Mouse (Mus musculus) heart, embryonic 12.5 days (tissue): ENCODE data around the gene Asic4. TPM values are rescaled to one million over a fixed set of nuclear protein-coding genes. Genes with fewer than 3 reads are reported as not detected.

Experiments used
- ATAC-seq: fragments of 200-750 bp; cut with Nextera tagmentation; 2 replicates; pipeline ENCODE4 v1.8.0; 2017; ENCODE audit warnings: moderate TSS enrichment, moderate library complexity; ENCODE audit not compliant: insufficient number of reproducible peaks, low FRiP score
- H3K27ac ChIP-seq: fragments of 300-500 bp; sonication (generic); 2 replicates; pipeline ENCODE4 v1.5.1; 2016; ENCODE audit warnings: mild to moderate bottlenecking, moderate library complexity; ENCODE audit not compliant: poor library complexity, severe bottlenecking
- H3K27me3 ChIP-seq: fragments of 300-500 bp; sonication (generic); replicated peaks from 2 replicates; pipeline ENCODE4 v1.6.1; 2016; ENCODE audit warnings: mild to moderate bottlenecking, moderate library complexity
- H3K36me3 ChIP-seq: fragments of 300-500 bp; sonication (generic); 2 replicates; pipeline ENCODE4 v1.6.1; 2016; ENCODE audit warnings: mild to moderate bottlenecking, moderate library complexity
- H3K4me1 ChIP-seq: fragments of 300-500 bp; sonication (generic); replicated peaks from 2 replicates; pipeline ENCODE4 v1.6.1; 2016; ENCODE audit warnings: mild to moderate bottlenecking
- H3K4me2 ChIP-seq: fragments of 300-500 bp; sonication (generic); 2 replicates; pipeline ENCODE4 v1.6.1; 2016; ENCODE audit warnings: mild to moderate bottlenecking, moderate library complexity
- H3K4me3 ChIP-seq: fragments of 300-500 bp; sonication (generic); 2 replicates; pipeline ENCODE4 v1.5.1; 2016; ENCODE audit warnings: mild to moderate bottlenecking
- H3K9ac ChIP-seq: fragments of 300-500 bp; sonication (generic); 2 replicates; pipeline ENCODE4 v1.6.1; 2016; ENCODE audit warnings: mild to moderate bottlenecking, moderate library complexity
- H3K9me3 ChIP-seq: fragments of 300-500 bp; sonication (generic); replicated peaks from 2 replicates; pipeline ENCODE4 v1.6.1; 2016; ENCODE audit warnings: mild to moderate bottlenecking, moderate library complexity
- WGBS: fragments of 180-500 bp; shearing (Covaris S2); methylation state at CpG from one replicate; pipeline ENCODE4 v1.1.7; 2016; 5-methylcytosine and 5-hydroxymethylcytosine counted together
- polyA plus RNA-seq: library from polyadenylated mRNA; unstranded; fragments of >200 nt; fragmentation: Nextera tagmentation; extraction: Ambion mirVana; gene quantifications from 2 replicates; pipeline ENCODE4 v1.2.1, GENCODE M21; 2016

Asic4 gene
- polyA plus RNA-seq, 1 experiment from 2014 or later: 0.33 TPM

- WGBS: under 1% methylated on average over 46 of the region's 46 CpGs
These were observed 71.2 kb downstream of the Asic4 start, which contains the start of gene Stk11ip for GRCm38 (mm10) chr1:75521321-75522031. Stk11ip (plus strand) TSS chr1:75521529.

More at GRCm38 (mm10) chr1:75521321-75522031, 71.2 kb downstream of the Asic4 start, which contains the start of gene Stk11ip:
- H3K9me3 ChIP-seq: no peaks in the 10 kb centered on the region
- peak within 1 kb of the TSS; percentile 69 for H3K4me3 ChIP-seq
- peak within 1 kb of the TSS; percentile 97 for H3K27ac ChIP-seq
- no peaks in the 10 kb centered on the region for H3K27me3 ChIP-seq
- peak; percentile 95 for ATAC-seq
- H3K4me2 ChIP-seq: peak within 1 kb of the TSS; percentile 69
- peaks cover 42% of the 10 kb centered on the region for H3K4me1 ChIP-seq
- H3K9ac ChIP-seq: peak within 1 kb of the TSS; percentile 62
- H3K36me3 ChIP-seq: peaks cover 13% of the 10 kb centered on the region

Other genes with a start within 250 kb of the Asic4 start
- 9.6 and 11.1 TPM in 2 replicates for gene Glb1l, start 239.6 kb upstream of the Asic4 start, polyA plus RNA-seq
- gene Stk16, start 239.6 kb upstream of the Asic4 start, polyA plus RNA-seq: 78.0 and 83.1 TPM in 2 replicates
- gene Tuba4a, start 230.6 kb upstream of the Asic4 start, polyA plus RNA-seq: 34.1 and 38.0 TPM in 2 replicates
- not detected in 2 replicates for gene A630095N17Rik, start 218.3 kb upstream of the Asic4 start, polyA plus RNA-seq
- gene Dnajb2, start 214.0 kb upstream of the Asic4 start, polyA plus RNA-seq: 34.5 and 37.5 TPM in 2 replicates
- gene Ptprn, start 185.9 kb upstream of the Asic4 start, polyA plus RNA-seq: 0.69 and 0.96 TPM in 2 replicates
- not detected in 2 replicates for gene Resp18, start 172.0 kb upstream of the Asic4 start, polyA plus RNA-seq
- gene Dnpep, start 132.4 kb upstream of the Asic4 start, polyA plus RNA-seq: 113 TPM in 2 replicates
- 500 and 521 TPM in 2 replicates for gene Des, start 90.1 kb upstream of the Asic4 start, polyA plus RNA-seq
- 61.5 and 67.4 TPM in 2 replicates for gene Speg, start 75.1 kb upstream of the Asic4 start, polyA plus RNA-seq
- gene Gmppa, start 14.5 kb upstream of the Asic4 start, polyA plus RNA-seq: 67.7 and 69.1 TPM in 2 replicates
- gene Chpf, start 28.9 kb downstream of the Asic4 start, polyA plus RNA-seq: 35.2 and 37.8 TPM in 2 replicates
- gene Tmem198, start 29.1 kb downstream of the Asic4 start, polyA plus RNA-seq: 0.41 and 0.49 TPM in 2 replicates
- 137 and 147 TPM in 2 replicates for gene Obsl1, start 56.0 kb downstream of the Asic4 start, polyA plus RNA-seq
- gene Inha, start 56.6 kb downstream of the Asic4 start, polyA plus RNA-seq: 7.5 and 9.2 TPM in 2 replicates
- 20.5 and 20.9 TPM in 2 replicates for gene Stk11ip, start 71.1 kb downstream of the Asic4 start, polyA plus RNA-seq
- 32.6 and 35.7 TPM in 2 replicates for gene Slc4a3, start 95.8 kb downstream of the Asic4 start, polyA plus RNA-seq